Mouse (Mus musculus) liver, embryonic 16.5 days (tissue): ENCODE measurements at regions not wholly inside any gene's neighbourhood (a gene's known extent, or its start where the extent isn't known, plus 50 kb on each side); places are given as distances from the start of the nearest gene placed in this dataset.
A peak's percentile ranks its signal among the peaks of the same experiment; 100 is the strongest.

Experiments used
- ATAC-seq: fragments of 200-750 bp; cut with Nextera tagmentation; 2 replicates; pipeline ENCODE4 v1.8.0; 2017; ENCODE audit warnings: low read depth, mild to moderate bottlenecking, moderate number of reproducible peaks, moderate library complexity
- H3K27ac ChIP-seq: fragments of 300-500 bp; sonication (generic); 2 replicates; pipeline ENCODE4 v1.5.1; 2014; ENCODE audit warnings: mild to moderate bottlenecking, low read length
- H3K27me3 ChIP-seq: fragments of 300-500 bp; sonication (generic); 2 replicates; pipeline ENCODE4 v1.6.1; 2014; ENCODE audit warnings: low read depth, low read length, mixed read lengths; ENCODE audit not compliant: control insufficient read depth, insufficient read depth
- H3K36me3 ChIP-seq: fragments of 300-500 bp; sonication (generic); 2 replicates; pipeline ENCODE4 v1.6.1; 2014; ENCODE audit warnings: mild to moderate bottlenecking; ENCODE audit not compliant: control insufficient read depth, insufficient read depth
- H3K4me1 ChIP-seq: fragments of 300-500 bp; sonication (generic); 2 replicates; pipeline ENCODE4 v1.6.1; 2014; ENCODE audit warnings: low read depth, low read length, mixed read lengths; ENCODE audit not compliant: control insufficient read depth
- H3K4me2 ChIP-seq: fragments of 300-500 bp; sonication (generic); 2 replicates; pipeline ENCODE4 v1.6.1; 2014; ENCODE audit warnings: low read depth, low read length, mixed read lengths
- H3K4me3 ChIP-seq: fragments of 300-500 bp; sonication (generic); 2 replicates; pipeline ENCODE4 v1.5.1; 2014; ENCODE audit warnings: low read depth, mild to moderate bottlenecking, low read length
- H3K9ac ChIP-seq: fragments of 300-500 bp; sonication (generic); 2 replicates; pipeline ENCODE4 v1.6.1; 2014; ENCODE audit warnings: low read depth, low read length
- H3K9me3 ChIP-seq: fragments of 300-500 bp; sonication (generic); replicated peaks from 2 replicates; pipeline ENCODE4 v1.6.1; 2016; ENCODE audit warnings: low read length; ENCODE audit not compliant: control insufficient read depth
- WGBS: fragments of 180-500 bp; shearing (Covaris S2); extraction: QIAGEN DNeasy Blood & Tissue Kit; methylation state at CpG from one replicate; pipeline ENCODE4 v1.1.7; 2014; ENCODE audit not compliant: insufficient replicate concordance; 5-methylcytosine and 5-hydroxymethylcytosine counted together

DNA sequence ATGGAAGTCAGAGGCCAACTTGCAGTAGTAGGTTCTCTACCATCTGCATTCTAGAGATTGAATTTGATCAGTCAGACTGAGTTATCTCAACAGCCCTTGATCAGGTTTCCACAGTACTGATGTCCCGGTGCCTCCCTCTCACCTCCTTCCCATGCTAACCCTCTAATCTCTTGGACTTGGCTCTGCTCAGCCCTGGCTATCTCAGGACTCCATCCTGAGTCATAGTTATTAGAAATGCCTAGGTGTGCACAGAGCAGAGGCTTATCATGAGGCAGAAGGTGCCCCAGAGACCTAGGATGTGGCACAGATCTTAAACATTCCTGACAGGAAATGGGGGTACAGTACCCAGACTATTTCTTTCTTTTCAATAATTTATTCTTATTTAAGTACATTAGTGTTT lies 87.3 kb downstream of the Snrpe start:
- Histone ChIP-seq H3K9ac (no peak overlapping the region), H3K9me3 (no peaks in the 10 kb centered on the region), H3K36me3 (no peaks in the 10 kb centered on the region), H3K4me2 (no peak overlapping the region), H3K4me1 (no peaks in the 10 kb centered on the region), H3K27ac (no peak overlapping the region), H3K4me3 (no peak overlapping the region), H3K27me3 (no peaks in the 10 kb centered on the region)
- WGBS, result 43% methylated on average over 1 of the region's 1 CpGs
- no peak for ATAC-seq

DNA sequence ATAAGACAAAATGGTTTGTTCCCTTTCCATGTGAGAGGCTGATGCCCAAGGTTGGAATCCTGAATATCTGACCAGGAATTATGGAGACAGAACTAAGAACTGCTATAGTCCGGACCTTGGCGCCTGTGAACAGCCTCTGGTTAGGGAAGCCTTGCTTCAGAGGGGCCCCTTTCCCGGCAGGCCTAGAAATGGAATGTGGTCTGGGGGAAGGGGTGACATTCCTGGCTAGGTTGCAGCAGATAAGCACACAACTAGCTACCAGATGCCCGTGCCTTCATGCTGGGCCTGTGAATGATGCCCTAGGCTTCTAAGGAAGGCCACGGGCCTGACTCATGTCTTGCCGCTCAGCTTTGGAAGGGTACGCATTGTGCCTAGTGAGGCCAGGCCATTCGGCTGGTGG lies 89.4 kb downstream of the Snrpe start:
- Histone ChIP-seq H3K9ac (no peak overlapping the region), H3K27ac (no peak overlapping the region), H3K27me3 (no peaks in the 10 kb centered on the region), H3K4me1 (no peaks in the 10 kb centered on the region), H3K36me3 (no peaks in the 10 kb centered on the region), H3K4me2 (no peak overlapping the region), H3K9me3 (no peaks in the 10 kb centered on the region), H3K4me3 (no peak overlapping the region)
- no peak for ATAC-seq
- WGBS, result 66% methylated on average over 8 of the region's 8 CpGs

DNA sequence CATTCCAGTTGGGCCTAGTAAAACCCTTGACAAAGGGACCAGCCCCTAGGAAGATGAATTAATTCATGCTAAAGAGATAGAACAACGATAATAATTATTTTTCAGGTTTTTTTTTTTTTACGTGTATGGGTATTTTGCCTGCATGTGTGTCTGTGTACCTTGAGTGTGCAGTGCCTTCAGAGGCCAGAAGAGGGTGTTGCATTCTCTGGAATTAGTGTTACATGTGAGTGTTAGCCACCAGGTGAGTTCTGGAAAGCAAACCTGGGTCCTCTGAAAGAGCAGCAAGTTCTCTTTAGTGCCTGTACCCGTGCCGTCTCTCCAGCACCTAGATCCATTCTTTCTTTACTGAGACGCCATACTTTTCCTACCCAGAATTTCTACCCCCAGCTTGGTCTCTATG lies 92.8 kb upstream of the Sox13 start:
- H3K27ac ChIP-seq, result no peak overlapping the region
- H3K9me3 ChIP-seq, result no peaks in the 10 kb centered on the region
- H3K4me2 ChIP-seq, result no peak overlapping the region
- ATAC-seq, result no peak
- no peaks in the 10 kb centered on the region for H3K36me3 ChIP-seq
- no peak overlapping the region for H3K9ac ChIP-seq
- H3K27me3 ChIP-seq, result no peaks in the 10 kb centered on the region
- no peak overlapping the region for H3K4me3 ChIP-seq
- H3K4me1 ChIP-seq, result no peaks in the 10 kb centered on the region
- WGBS, result 77% methylated on average over 5 of the region's 5 CpGs

DNA sequence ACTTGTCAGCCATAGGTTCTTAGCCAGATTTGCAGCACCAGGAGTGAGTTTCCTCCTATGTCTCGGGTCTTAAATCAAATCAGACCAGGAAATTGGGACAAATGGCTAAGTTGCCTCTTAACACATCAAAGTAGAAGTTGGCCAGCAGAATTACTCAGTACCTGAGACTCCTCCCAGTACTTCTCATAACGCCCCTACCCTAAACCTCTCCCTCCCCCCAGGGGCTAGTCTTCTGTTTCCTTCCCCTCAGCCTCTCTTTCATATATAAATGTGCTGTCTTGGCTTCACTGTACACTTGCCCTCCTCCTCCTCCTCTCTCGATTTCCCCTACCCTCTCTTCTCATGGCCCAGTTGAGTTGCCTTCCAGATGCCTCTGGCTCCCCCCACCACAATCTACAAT lies 79.9 kb upstream of the Sox13 start:
- Histone ChIP-seq H3K4me3 (no peak overlapping the region), H3K4me1 (no peaks in the 10 kb centered on the region), H3K27me3 (no peaks in the 10 kb centered on the region), H3K36me3 (no peaks in the 10 kb centered on the region), H3K4me2 (no peak overlapping the region), H3K9me3 (no peaks in the 10 kb centered on the region), H3K9ac (no peak overlapping the region), H3K27ac (no peak overlapping the region)
- no peak for ATAC-seq
- 22% methylated on average over 3 of the region's 3 CpGs for WGBS

DNA sequence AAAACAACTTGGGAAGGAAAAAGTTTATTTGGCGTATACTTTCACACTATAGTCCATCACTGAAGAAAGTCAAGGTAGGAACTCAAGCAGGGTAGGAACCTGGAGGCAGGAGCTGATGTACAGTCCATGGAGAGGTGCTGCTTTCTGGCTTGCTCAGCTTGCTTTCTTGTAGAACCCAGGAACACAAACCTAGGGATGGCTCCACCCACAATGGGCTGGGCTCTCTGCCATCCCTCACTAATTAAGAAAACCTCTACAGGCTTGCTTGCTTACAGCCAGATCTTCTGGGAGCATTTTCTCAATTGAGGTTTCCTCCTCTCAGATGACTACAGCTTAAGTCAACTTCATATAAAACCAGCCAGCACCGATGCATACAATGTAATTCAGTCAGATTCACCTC lies 79.2 kb upstream of the Sox13 start:
- no peak for ATAC-seq

DNA sequence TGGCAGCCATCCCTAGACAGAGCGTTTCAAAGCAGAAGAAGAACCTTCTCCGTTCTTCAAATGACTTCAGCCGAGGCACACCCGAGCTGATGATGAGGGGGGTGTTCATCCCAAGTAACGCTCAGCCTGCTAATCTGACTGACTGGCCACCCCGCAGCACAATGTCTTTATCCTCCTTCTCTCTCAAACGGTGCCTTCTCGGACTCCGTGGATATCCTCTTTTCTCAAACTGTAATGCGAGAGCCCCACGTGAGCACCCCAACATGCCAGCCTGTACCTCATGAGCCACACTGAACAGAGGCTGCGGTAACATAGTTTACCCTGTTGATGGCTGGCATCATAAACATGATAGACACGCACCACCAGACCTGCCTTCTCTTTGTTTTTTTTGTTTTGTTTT lies 76.8 kb upstream of the Sox13 start:
- Histone ChIP-seq H3K36me3 (no peaks in the 10 kb centered on the region), H3K27ac (no peak overlapping the region), H3K27me3 (no peaks in the 10 kb centered on the region), H3K4me3 (no peak overlapping the region), H3K4me2 (no peak overlapping the region), H3K9me3 (no peaks in the 10 kb centered on the region), H3K9ac (no peak overlapping the region), H3K4me1 (no peaks in the 10 kb centered on the region)
- 68% methylated on average over 13 of the region's 13 CpGs for WGBS
- ATAC-seq, result no peak

More for the DNA sequence above, 79.2 kb upstream of the Sox13 start:
- H3K27ac ChIP-seq, result no peak overlapping the region
- H3K36me3 ChIP-seq, result no peaks in the 10 kb centered on the region
- no peaks in the 10 kb centered on the region for H3K9me3 ChIP-seq
- H3K27me3 ChIP-seq, result no peaks in the 10 kb centered on the region
- no peak overlapping the region for H3K4me2 ChIP-seq
- H3K4me1 ChIP-seq, result no peaks in the 10 kb centered on the region
- WGBS, result 74% methylated on average over 2 of the region's 2 CpGs
- H3K9ac ChIP-seq, result no peak overlapping the region
- H3K4me3 ChIP-seq, result no peak overlapping the region

DNA sequence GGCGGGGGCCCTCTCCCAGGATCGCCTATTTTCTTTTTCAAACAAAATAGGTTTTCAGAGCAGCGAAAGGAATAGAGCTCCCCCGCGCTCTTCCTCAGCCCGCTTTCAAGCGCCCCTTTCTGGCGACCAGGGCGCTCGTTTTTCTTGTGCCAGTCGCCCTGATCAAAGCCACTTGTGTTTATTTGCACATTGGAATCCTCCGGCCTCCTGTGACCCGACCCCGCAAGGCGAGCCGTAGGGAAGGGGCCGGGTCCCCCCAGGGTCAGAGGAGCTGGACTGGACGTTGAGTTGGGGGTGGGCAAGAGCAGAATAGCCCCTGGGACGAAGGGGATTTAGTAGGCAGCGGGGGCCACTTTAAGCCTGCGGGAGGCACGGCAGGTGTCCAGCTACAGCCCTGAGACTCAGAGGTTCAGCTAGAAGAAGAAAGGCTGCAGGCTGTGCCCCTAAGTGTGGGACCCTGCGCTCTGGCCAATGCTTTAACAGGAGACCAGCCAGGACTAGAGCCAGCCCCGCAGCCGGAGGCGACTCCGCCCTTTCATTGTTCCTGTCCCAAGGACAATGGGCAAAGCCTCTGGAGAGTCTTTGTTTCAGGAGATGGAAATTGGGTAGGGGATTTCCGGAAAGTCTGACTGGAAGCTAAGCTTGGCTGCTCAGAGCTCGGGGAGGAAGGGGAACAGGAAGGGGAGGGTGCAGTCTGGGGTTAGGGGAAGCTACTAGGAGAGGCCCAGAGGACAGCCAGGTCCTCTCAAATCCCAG lies 69.0 kb upstream of the Sox13 start:
- peak overlapping the region; percentile 63 for H3K4me2 ChIP-seq
- peak overlapping the region; percentile 46 for H3K4me3 ChIP-seq
- H3K36me3 ChIP-seq, result no peaks in the 10 kb centered on the region
- no peaks in the 10 kb centered on the region for H3K9me3 ChIP-seq
- 3% methylated on average over 29 of the region's 29 CpGs for WGBS
- H3K9ac ChIP-seq, result peak overlapping the region; percentile 44
- peak; percentile 48; the same call in 1 of the 2 replicates for ATAC-seq
- H3K27me3 ChIP-seq, result peaks cover 2% of the 10 kb centered on the region; the same call in 1 of the 2 replicates
- H3K4me1 ChIP-seq, result peaks cover 4% of the 10 kb centered on the region; the same call in 1 of the 2 replicates
- H3K27ac ChIP-seq, result peak overlapping the region; percentile 33; the same call in 1 of the 2 replicates

DNA sequence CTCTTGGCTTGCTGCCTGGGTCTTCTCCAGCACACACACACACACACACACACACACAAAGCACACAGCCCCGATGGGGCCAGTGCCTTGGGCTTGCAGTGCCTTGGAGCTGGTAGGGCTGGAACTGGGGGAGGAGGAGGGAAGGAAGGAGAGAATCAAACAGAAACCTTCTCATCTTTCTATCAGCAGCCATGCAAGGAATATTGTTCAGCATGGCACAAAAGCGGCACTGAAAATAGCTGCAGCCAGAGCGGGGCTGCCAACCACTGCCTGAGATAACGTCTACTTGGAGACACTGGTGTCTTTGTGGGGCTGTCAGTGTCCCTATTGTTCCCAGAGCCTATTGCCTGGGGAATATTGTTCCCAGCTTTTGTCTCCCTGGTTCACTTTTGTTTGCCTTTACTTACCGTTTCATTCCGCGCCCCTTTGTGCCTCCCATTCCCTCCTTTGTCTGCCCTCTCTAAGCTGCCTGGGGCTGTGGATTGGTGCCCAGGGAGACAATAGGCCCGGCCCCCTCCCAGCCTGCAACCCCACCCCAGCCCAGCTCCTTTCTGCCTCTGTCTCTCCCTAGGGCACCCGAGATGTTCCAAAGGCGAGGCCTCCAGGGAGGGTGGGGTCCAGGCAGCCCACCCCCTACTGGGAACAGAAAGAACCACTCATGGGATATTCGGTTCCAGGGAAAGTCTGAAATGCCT lies 68.3 kb upstream of the Sox13 start:
- H3K27me3 ChIP-seq, result peaks cover 2% of the 10 kb centered on the region; the same call in 1 of the 2 replicates
- H3K4me1 ChIP-seq, result peaks cover 4% of the 10 kb centered on the region; the same call in 1 of the 2 replicates
- H3K36me3 ChIP-seq, result no peaks in the 10 kb centered on the region
- H3K4me2 ChIP-seq, result peak overlapping the region; percentile 63
- peak overlapping the region; percentile 44; the same call in 1 of the 2 replicates for H3K9ac ChIP-seq
- H3K9me3 ChIP-seq, result no peaks in the 10 kb centered on the region
- H3K4me3 ChIP-seq, result peak overlapping the region; percentile 46
- H3K27ac ChIP-seq, result no peak overlapping the region
- WGBS, result 8% methylated on average over 11 of the region's 11 CpGs
- no peak; the same call in 1 of the 2 replicates for ATAC-seq

DNA sequence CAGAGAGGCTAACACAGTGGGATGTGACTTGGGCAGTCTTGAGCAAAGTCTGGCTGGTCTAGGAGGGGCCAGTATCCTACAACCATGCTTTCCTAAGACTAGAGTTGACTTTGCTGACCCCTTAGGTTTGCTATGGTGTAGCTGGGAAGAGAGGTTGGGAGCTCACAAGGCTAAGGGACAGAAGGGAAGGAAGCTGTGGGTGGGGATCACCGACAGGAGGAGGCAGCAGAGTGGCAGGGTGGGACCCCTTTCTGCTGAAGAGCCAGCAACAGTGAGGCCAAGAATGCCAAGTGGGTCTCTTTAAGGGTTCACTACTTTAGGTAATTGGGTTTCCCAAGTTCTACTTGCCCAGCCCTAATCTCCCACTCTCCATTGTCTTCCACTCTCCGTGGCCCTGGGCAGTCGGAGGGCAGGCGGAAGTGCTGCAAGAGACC lies 67.7 kb upstream of the Sox13 start:
- Histone ChIP-seq H3K36me3 (no peaks in the 10 kb centered on the region), H3K4me2 (no peak overlapping the region), H3K27ac (no peak overlapping the region), H3K4me3 (no peak overlapping the region), H3K27me3 (peaks cover 2% of the 10 kb centered on the region; the same call in 1 of the 2 replicates), H3K9ac (no peak overlapping the region), H3K9me3 (no peaks in the 10 kb centered on the region), H3K4me1 (peaks cover 4% of the 10 kb centered on the region; the same call in 1 of the 2 replicates)
- no peak for ATAC-seq
- WGBS, result 26% methylated on average over 4 of the region's 4 CpGs
